Mouse (Mus musculus): ENCODE data around the gene Etfb.
"Not testable (repeated sequence)": the region's sequence is repeated elsewhere in the genome, so short reads cannot be mapped to it uniquely, and the experiment has no call there.

Etfb gene

DNA sequence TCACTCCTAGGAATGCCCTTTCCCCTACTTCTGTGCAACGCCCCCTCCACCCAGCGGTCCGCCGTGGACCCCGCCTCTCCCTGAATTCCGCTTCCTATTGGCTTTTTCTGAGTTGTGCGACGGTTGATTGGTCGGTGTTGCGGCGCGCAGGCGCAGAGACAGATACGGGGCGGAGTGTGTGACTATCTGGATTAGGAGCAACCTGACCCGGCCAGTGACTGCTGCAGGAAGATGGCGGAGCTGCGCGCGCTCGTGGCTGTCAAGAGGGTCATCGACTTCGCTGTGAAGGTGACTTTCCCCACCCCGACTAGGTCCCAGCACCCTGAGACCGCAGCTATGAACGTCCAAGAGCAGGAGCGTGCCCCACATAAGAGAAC lies at the start of gene Etfb, which contains the start of gene Gm45233:
Gene Etfb (plus strand): TSS at position 167 of the 377 bp plus-strand sequence.
Gene Gm45233 (plus strand): TSS at position 212 of the 377 bp plus-strand sequence.
- DNase-seq = peak; percentile 88 to 92

DNA sequence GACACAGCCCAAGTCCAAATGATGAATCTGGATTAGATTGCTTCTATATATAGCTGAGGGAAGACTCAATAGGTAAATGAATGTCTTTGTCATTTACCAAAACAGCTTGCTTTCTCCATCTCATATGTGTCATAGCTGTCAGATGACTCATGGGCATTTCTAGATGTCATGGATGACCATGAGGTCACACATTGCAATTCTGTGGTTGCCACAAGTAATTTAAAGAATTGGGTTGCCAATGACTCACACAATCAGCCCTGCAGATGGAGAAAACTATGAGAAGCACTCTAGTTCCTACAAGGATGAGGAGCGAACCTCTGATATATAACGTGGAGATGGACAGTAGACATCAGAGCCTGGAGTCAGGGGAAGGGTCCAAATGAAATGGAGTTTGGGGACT lies 44.4 kb upstream of the Etfb start:
- DNase-seq = no peak

DNA sequence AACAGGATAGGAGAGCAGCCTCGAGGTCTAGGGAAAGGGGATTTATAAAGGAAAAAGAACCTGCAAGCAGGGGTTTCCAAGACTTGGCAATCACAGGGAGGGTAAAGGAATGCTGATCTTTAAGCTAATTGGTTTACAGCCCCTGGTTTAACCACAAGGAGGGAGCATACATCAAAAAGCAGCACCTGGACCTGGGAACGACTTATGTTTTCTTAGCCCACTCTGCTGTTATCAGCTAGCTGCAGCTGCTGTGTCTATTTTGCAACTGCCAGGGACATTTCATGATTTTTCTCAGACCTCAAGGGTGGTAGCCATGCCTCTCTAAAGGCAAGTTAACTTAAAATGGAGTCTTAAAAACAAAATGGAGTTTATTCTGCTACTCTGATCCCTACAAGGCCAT lies 41.2 kb upstream of the Etfb start:
- no peak for DNase-seq

DNA sequence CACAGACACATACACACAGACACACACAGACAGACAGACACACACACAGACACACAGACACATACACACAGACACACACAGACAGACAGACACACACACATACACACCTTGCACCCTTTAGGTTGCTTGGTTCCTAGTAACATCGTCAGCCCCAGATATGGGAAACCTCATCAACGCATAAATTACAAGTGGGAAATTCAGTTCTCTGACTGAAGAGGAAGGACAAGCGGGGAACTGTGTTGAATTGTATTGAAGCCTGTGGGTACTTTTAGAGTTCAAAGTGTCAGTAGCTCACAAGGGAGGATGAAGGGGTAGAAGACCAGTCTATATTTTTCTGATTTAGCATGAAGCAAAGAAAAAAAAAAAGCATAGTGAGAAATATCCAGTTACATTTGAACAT lies 36.3 kb upstream of the Etfb start:
- no peak for DNase-seq

DNA sequence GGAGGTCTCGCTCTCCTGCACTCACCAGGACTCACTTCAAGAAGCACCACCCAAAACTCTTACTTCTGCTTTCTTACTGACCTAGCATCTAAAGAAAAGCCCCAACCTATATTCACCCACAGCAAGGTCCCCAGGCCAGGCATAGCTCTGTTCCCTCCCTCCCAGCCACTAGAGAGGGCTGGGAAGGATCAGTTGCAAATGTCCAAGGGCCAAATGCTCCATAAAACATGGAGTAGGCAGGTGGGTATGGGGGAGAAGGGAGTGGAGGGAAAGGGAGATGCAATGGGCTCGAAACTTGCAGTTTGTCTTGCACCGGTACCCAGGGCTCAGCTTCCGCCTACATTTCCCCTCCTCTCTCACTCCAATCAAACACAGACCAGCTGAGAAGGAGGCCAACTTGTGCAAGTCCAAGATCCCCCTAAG lies 35.7 kb upstream of the Etfb start, which contains the start of gene Siglecg:
Gene Siglecg (plus strand): TSS at position 74 of the 423 bp plus-strand sequence.
- DNase-seq = no peak

DNA sequence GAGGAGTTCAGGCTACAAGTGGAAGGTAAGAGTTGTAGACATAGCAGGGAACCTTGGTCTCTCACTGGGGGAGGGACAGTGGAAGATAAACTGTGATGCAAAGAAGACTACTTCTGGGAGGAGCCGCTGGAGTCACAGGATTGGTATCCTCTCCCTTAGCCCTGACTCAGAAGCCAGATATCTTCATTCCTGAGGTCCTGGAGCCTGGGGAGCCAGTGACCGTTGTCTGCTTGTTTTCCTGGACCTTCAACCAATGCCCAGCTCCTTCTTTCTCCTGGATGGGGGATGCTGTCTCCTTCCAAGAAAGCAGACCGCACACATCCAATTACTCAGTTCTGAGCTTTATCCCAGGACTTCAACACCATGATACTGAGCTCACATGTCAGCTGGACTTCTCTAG lies 34.8 kb upstream of the Etfb start:
- DNase-seq = no peak

DNA sequence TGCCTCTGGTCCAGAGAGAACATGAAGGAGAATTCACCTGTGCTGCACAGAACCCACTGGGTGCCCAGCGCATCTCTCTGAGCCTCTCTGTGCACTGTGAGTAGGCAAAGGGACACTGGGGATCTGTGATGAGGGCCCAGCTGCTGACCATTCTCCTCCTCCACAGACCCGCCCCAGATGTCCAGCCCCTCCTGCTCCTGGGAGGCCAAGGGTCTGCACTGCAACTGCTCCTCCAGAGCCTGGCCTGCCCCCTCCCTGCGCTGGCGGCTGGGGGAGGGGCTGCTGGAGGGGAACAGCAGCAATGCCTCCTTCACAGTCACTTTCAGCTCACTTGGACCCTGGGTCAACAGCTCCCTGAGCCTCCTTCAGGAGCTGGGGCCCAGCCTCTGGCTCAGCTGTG lies 32.2 kb upstream of the Etfb start:
- DNase-seq = not testable (repeated sequence)

DNA sequence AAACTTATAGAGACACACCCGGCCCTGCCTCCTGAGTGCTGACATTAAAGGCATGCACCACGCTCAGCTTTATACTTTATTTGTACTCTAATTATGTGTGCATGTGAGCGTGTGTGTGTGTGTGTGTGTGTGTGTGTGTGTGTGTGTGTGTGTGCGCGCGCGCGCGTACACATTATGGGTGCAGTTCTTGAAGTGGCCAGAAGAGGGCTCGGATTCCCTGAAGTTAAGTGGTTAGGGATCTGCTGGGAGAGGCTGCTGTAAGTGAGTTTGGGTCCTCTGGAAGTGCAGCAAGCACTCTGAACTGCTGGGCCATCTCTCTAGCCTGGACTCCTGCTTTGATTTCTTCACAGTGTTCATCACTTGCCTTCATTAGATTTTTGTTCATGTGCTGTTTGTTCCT lies 26.6 kb upstream of the Etfb start:
- DNase-seq = no peak

DNA sequence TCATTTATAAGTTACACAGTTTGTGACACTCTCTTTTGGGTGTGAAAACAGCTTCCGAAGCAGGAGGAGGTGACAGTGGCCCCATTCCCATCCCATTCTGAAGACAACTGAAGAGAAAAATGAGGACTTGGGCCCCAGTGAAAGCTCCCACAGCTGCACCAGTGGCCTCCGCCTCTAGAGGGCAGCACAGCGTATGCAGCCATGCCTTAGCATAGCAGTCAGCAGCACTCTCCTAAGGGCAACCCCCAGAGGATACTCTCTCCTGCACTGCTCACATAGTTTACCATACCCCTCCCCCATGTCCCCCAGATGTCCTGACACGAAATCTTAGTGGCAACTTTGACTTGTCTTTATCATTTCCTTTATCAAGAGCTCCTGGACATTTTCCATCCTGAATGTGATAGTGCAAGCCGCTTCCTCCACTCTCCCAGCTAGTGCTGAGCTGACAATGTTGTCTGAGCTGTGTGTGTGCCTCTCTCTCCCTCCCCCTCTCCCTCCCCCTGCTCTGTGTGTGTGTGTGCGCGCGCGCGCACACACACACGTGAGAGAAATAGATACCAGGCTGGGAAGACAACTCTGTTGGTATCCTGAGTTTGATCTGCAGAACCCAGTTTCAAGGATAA lies 20.8 kb upstream of the Etfb start:
- DNase-seq = peak; percentile 45 to 49

DNA sequence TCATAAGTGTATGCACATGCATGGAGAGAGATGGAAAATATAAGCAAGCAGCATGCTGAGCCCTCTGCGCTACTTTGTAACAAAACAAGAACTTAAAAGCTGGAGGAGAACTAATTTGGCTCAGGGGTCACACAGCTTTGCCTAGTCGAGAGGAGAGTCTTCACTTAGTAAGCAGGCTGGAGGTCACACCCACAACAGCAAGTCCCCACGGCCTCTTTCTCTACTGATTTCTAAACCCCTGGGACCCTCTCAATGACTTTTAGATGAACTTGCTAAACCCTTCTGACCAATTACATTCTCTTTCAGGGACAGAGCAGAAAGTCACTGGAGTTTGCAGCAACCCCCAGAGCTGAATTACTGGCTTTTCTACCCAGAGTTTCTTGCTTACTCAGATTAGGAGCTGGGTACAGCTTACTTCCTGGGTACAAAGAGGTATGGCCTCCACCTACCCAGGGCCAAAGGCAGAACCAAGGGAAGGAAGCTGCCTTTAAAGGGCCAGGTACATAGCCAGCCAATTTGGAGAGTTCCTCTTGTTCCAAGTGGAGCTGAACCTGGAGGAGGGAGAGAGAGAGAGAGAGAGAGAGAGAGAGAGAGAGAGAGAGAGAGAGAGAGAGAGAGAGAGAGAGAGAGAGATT lies 19.8 kb upstream of the Etfb start:
- DNase-seq = no peak

DNA sequence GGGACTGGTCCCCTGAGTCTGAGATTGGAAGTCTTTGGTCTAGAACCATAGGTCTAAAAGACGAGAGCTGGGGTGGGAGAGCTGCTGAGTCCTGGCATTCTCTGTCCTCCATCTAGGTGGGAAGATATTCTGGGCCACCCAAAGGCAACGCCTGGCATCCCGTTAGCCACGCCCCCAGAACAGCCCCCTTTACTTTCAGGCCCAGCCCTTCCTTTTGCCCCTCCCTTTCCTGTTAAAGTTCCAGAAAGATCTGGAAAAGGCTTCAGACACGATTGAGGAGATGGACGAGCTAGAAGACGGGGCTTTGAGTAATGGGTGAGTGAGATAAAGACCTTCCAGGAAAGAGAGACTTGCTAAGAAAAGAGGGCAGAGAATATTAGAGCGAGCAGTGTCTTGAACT lies 16.5 kb upstream of the Etfb start, which contains the start of gene Lim2:
Gene Lim2 (plus strand): TSS at position 265 of the 400 bp plus-strand sequence.
- no peak for DNase-seq

DNA sequence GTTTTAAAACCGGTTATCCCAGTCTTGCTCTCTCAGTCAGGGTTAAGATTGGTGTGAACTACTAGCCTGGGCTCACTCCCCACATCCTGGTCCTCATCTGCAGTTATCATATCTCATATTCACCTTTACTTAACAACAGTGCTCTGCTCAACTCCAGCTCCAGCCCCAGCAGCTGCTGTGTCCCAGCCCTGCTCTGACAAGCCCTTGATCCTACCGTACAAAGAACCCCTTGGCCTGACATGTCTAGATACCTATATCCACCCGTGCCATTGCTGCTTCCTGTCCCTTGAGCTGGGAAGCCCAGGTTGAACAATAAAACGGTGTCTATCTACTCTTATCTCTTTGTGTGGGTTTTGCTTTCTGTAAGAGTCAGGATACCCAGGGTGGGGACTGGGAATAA lies 14.4 kb upstream of the Etfb start:
- DNase-seq = no peak

DNA sequence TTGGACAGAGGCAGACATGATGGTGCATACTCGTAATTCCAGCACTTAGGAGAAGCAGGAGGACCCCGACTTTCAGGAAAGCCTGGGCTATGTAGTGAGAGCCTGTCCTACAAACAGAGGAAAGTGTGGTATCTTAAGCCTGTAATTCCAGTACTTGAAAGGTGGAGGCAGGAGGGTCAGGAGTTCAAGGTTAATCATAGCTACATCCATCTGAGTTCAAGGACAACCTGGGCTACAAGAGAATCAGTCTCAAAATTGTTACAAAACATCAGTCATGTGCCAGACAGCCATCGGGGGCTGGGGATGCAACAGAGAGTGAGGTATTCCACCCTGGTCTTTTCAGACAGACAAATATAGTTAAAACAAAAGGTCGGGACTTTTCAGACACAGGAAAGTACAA lies 11.0 kb upstream of the Etfb start:
- DNase-seq = no peak

DNA sequence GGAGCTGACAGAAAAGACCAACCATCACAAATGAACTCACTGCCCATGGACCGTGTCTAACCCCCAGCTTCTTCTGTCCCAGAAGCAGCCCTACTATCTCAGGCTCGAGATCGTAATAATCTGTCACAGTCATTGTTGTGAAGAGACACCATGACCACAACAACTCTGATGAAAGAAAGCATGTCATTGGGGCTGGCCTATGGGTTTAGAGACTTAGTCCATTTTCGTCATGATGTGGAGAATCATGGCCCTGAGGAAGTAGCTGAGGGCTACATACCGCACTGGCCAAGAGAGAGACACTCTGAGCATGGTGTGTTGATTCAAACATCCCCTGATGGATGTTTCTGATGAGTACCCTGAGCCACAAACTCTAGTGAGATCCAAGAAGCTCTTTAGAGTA lies 9.2 kb upstream of the Etfb start:
- DNase-seq = no peak

DNA sequence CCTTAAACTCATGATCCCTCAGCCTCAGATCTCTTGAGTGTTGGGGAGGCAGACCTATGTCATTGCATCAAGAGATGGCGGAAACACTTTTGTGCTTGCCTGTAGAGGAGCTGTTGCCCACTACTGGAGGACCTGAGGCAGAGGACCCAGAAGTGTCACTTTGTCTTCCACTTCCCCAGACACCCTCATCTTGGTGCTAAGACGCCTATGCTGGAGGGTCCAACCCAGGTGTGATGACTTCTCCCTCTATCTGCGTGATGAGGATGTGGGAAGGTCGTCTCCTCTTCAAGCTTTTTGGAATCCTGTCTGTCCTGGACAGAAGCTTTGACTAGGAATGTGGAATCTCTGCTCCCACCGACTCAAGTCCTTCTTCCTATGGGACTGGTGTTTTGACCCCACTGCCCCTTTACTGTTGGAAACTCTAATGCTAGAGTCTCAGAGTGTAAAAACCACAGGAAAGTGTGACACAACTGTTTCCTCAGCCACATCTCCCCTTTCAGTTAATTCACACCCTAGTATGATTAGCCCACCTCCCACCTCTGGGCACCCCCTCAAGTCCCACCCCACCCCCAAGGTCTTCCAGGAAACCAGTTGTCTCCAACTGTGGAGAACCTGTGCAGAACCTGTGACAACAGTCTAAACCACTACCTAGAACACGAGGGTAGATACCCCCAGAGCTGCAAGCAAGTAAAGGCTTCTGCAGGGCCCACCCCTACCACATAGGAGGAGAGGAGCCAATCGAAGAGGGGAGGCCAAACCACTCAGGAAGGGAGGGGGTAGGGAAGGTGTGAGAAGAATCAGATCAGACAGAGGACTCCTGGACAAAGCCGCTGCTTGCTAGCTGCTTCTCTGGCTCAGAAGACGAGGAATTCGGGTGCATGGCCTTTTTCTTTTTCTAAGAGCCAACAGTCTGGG lies 7.3 kb upstream of the Etfb start, which contains the start of gene Nkg7:
Gene Nkg7 (plus strand): TSS at position 733 of the 915 bp plus-strand sequence.
- no peak for DNase-seq

DNA sequence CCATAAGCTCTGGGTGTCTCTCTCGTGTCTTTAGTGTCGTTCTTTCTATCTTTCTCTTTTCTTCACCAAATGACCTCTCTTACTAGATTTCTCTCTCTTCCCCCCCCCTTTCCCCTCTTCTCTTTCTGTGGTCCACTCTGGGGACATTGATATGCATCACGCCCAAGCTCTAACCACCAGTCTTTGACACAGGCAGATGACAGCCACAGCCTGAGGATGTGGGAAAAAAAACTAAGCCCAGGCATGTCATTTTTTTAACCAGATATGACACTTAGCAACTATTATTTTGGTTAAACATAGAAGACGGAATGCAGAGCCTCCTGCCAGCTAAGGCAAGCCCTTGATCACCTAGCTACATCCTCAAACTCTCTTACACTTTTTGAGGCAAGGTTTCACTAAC lies 5.3 kb upstream of the Etfb start:
- no peak for DNase-seq

DNA sequence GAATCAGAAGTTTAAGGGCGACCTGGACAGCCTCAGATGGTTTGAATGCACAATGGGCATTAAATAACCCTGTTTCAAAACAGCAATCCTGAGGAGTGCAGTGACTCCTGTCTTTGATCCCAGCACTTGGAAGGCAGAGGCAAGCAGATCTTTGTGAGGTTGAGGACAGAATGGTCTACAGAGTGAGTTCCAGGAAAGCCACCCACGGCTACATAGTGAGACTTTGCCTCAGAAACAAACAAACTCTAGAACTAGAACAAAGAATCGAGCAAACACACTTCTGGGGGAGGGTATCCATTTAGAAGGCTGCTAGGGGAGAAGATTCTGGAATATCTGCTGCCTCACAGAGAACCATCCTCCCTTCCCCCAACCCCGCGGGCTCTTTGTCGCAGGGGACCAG lies 3.4 kb upstream of the Etfb start, which contains the start of gene Cldnd2:
Gene Cldnd2 (plus strand): TSS at position 301 of the 400 bp plus-strand sequence.
- no peak for DNase-seq

DNA sequence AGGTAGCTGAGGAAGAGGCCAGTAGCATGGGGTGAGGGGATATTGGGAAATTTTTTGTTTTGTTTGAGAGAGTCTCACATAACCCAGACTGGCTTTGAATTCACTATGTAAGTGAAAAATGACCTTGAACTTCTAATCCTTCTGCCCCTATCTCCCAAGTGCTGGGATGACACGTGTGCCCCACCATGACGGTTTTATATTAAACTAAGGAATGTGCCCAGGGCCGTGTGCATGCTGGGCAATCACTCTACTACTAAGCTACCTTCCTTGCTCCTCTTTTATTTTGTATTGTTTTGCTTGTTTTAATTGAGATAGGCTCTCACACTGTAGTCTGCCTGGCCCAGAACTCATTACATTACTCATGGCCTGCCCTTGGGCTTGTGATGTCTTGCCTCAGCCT lies 2.8 kb upstream of the Etfb start:
- no peak for DNase-seq

DNA sequence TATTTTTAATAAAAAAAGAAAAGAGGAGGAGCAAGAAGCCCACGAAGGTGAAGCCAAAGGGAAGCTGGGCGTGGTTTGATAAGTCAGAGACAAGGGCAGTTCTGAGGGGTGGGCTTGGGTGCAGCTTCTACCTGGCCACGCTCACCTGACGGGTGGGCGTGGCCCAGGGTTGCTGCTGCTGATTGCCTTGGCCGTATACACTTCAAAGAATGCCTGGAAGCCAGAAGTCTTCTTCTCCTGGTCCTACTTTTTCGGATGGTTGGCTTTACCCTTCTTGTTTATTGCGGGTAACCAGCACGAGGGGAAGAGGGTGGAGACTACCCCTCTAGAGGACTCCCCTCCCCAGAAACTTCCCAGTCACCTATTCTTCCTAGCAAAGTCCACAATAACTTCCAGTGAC lies 1.2 kb upstream of the Etfb start:
- DNase-seq = no peak

DNA sequence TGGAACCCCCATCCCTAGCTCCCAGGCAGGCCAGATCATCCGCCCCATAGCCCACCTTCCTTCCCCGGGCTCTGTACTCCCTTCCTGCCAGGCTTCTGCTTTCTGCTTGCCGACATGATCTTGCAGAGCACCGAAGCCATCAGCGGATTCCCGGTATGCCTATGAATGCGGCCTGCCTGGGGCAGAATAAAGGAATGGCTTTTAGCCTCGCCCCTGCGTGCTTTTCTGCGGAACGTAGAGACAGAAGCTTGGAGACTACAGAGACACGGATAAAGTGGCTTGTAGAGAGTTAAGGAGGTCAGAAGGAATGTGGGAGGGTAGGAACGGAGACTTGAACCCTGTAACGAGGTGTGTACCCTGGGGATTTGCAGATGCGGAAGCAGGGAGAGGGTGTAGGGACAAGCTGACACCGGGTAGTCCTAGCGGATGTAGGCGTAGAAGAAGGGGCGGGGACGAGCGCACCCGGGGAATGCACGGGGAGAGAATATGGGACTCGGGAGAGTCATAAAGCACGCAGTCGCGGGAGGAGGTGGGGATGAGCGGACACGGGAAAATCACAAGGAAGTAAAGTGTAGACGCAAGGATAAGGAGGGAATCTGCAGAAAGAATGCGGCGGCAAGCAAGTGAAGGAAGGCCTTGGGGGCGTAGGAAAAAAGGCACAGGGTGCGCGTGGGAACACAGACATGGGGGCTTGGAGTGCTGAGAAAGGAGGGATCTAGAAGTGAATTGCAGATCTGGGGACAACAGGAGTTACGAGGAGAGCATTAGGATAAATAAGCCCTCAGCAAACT lies 562 bp upstream of the Etfb start:
- peak; percentile 73 to 82 for DNase-seq

DNA sequence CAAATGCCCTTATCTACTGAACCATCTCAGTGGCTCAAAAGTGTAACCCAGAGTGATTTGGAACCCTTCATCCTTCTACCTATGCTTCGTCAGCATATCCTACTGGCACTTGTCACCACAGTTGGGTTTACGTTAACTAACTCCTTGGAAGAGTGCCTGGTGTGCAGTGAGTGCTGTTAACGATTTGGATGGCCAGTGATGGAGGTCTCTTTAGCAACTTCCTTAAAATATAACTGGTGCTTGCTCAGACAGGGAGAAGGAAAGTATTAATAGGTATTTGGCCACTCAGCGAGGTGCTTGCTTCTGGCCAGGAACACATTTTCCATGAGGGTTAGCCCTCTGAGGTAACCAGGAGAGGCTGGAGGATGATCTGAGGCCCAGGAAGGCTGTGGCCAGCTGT lies 3.9 kb downstream of the Etfb start:
- no peak for DNase-seq

DNA sequence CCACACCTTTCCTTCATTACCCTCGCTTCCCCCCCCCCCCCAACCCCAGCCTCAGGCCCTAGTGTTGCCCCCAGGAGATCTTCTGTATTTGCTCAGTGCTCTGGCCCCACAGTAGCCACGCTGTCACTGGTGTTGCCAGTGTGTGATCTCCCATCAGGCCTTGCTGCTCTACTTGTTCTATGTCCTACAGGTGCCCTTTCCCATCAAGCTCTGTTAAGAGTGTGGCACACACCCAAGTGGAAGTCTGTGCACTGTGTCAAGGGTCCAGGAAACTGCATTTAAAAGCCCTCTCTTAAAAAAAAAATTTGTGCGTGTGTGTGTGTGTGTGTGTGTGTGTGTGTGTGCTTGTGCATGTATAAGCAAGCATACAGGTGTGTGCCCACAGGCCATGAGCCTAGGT lies 4.4 kb downstream of the Etfb start:
- no peak for DNase-seq

DNA sequence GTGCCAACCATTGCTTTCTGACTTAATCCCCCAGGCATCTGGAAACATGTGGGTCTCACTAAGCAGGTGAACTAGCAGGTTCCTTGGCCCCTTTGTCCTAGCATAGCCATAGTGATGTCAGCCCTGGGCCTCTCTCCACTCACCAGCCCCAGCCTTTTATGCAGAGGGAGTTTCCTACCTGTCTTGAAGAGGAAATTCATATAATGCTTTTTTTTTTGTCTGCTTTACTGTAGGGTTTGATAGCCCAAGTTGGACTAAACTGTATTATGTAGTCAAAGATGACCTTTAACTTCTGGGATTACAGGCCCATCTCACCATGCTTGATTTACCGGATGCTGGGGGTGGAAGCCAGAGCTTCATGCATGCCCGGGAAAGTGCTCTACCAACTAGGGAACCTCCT lies 5.9 kb downstream of the Etfb start:
- DNase-seq = no peak

All from thymus, adult 18-20 months (tissue).